Mouse (Mus musculus) forebrain, embryonic 13.5 days (tissue): Measurements from ENCODE around the gene Kif12. TPM values are rescaled to one million over a fixed set of nuclear protein-coding genes. Genes with fewer than 3 reads are reported as not detected.
A peak's percentile ranks its signal among the peaks of the same experiment; 100 is the strongest.

Source experiments
- ATAC-seq: fragments of 200-750 bp; cut with Nextera tagmentation; 2 replicates; pipeline ENCODE4 v1.8.0; 2017
- H3K27ac ChIP-seq: fragments of 300-500 bp; sonication (generic); 2 replicates; pipeline ENCODE4 v1.5.1; 2015; ENCODE audit warnings: inconsistent platforms, mild to moderate bottlenecking, moderate library complexity
- H3K27me3 ChIP-seq: fragments of 300-500 bp; sonication (generic); 2 replicates; pipeline ENCODE4 v1.6.1; 2015; ENCODE audit warnings: mild to moderate bottlenecking, inconsistent platforms
- H3K36me3 ChIP-seq: fragments of 300-500 bp; sonication (generic); 2 replicates; pipeline ENCODE4 v1.6.1; 2015; ENCODE audit warnings: mild to moderate bottlenecking, inconsistent platforms; ENCODE audit not compliant: poor library complexity, severe bottlenecking
- H3K4me1 ChIP-seq: fragments of 300-500 bp; sonication (generic); 2 replicates; pipeline ENCODE4 v1.6.1; 2015; ENCODE audit warnings: inconsistent platforms
- H3K4me2 ChIP-seq: fragments of 300-500 bp; sonication (generic); 2 replicates; pipeline ENCODE4 v1.6.1; 2015; ENCODE audit warnings: inconsistent platforms, mild to moderate bottlenecking, moderate library complexity
- H3K4me3 ChIP-seq: fragments of 300-500 bp; sonication (generic); 2 replicates; pipeline ENCODE4 v1.5.1; 2015; ENCODE audit warnings: mild to moderate bottlenecking, inconsistent platforms
- H3K9ac ChIP-seq: fragments of 300-500 bp; sonication (generic); 2 replicates; pipeline ENCODE4 v1.6.1; 2015; ENCODE audit warnings: mild to moderate bottlenecking, inconsistent platforms
- H3K9me3 ChIP-seq: fragments of 300-500 bp; sonication (generic); replicated peaks from 2 replicates; pipeline ENCODE4 v1.6.1; 2016; ENCODE audit warnings: inconsistent platforms
- WGBS: fragments of 180-500 bp; shearing (Covaris S2); methylation state at CpG from one replicate; pipeline ENCODE4 v1.1.7; 2015; 5-methylcytosine and 5-hydroxymethylcytosine counted together
- polyA plus RNA-seq: library from polyadenylated mRNA; unstranded; fragments of >200 nt; fragmentation: Nextera tagmentation; extraction: Ambion mirVana; gene quantifications from 2 replicates; pipeline ENCODE4 v1.2.1, GENCODE M21; 2015

Kif12 gene
- polyA plus RNA-seq, 1 experiment from 2014 or later, result not detected

- Histone ChIP-seq H3K4me2 (no peak overlapping the region), H3K4me1 (no peaks in the 10 kb centered on the region), H3K36me3 (no peaks in the 10 kb centered on the region), H3K27ac (no peak overlapping the region), H3K9ac (no peak overlapping the region), H3K9me3 (no peaks in the 10 kb centered on the region), H3K4me3 (no peak overlapping the region), H3K27me3 (no peaks in the 10 kb centered on the region)
- no peak for ATAC-seq
- 93% methylated on average over 5 of the region's 5 CpGs for WGBS
These were observed 27.4 kb upstream of the Kif12 start for GRCm38 (mm10) chr4:63199366-63199765.

- H3K9ac ChIP-seq, result no peak overlapping the region
- no peak for ATAC-seq
- 0 out of 2 replicates have a peak, but pooled peaks cover 3% of the 10 kb centered on the region for H3K4me1 ChIP-seq
- H3K4me3 ChIP-seq, result no peak overlapping the region
- H3K27ac ChIP-seq, result no peak overlapping the region
- no peaks in the 10 kb centered on the region for H3K27me3 ChIP-seq
- no peak overlapping the region for H3K4me2 ChIP-seq
- WGBS, result 88% methylated on average over 2 of the region's 2 CpGs
- no peaks in the 10 kb centered on the region for H3K9me3 ChIP-seq
- H3K36me3 ChIP-seq, result no peaks in the 10 kb centered on the region
These were observed 22.4 kb upstream of the Kif12 start for GRCm38 (mm10) chr4:63194366-63194765.

GRCm38 (mm10) chr4:63191641-63192040 lies 19.7 kb upstream of the Kif12 start:
- Histone ChIP-seq H3K27me3 (no peaks in the 10 kb centered on the region), H3K9ac (no peak overlapping the region), H3K36me3 (no peaks in the 10 kb centered on the region), H3K4me1 (peaks cover 6% of the 10 kb centered on the region), H3K27ac (no peak overlapping the region), H3K4me3 (no peak overlapping the region), H3K9me3 (no peaks in the 10 kb centered on the region), H3K4me2 (no peak overlapping the region)
- WGBS, result 82% methylated on average over 5 of the region's 5 CpGs
- no peak for ATAC-seq

GRCm38 (mm10) chr4:63186281-63186870 lies 14.4 kb upstream of the Kif12 start:
- peak overlapping the region; percentile 24 for H3K4me2 ChIP-seq
- WGBS, result 19% methylated on average over 21 of the region's 21 CpGs
- no peak overlapping the region for H3K27ac ChIP-seq
- H3K36me3 ChIP-seq, result no peaks in the 10 kb centered on the region
- H3K9me3 ChIP-seq, result no peaks in the 10 kb centered on the region
- ATAC-seq, result peak; percentile 60
- no peak overlapping the region for H3K4me3 ChIP-seq
- H3K9ac ChIP-seq, result no peak overlapping the region
- H3K27me3 ChIP-seq, result no peaks in the 10 kb centered on the region
- peaks cover 13% of the 10 kb centered on the region for H3K4me1 ChIP-seq

- no peaks in the 10 kb centered on the region for H3K36me3 ChIP-seq
- WGBS, result 8% methylated on average over 5 of the region's 5 CpGs
- no peak overlapping the region for H3K9ac ChIP-seq
- peaks cover 6% of the 10 kb centered on the region for H3K4me1 ChIP-seq
- no peak overlapping the region for H3K27ac ChIP-seq
- H3K9me3 ChIP-seq, result no peaks in the 10 kb centered on the region
- ATAC-seq, result peak; percentile 90
- no peak overlapping the region for H3K4me2 ChIP-seq
- no peak overlapping the region for H3K4me3 ChIP-seq
- no peaks in the 10 kb centered on the region for H3K27me3 ChIP-seq
These were observed 9.6 kb upstream of the Kif12 start for GRCm38 (mm10) chr4:63181556-63181955.

GRCm38 (mm10) chr4:63171122-63171521 lies 809 bp downstream of the Kif12 start:
- H3K9me3 ChIP-seq, result no peaks in the 10 kb centered on the region
- no peak for ATAC-seq
- peaks cover 16% of the 10 kb centered on the region for H3K27me3 ChIP-seq
- no peaks in the 10 kb centered on the region for H3K4me1 ChIP-seq
- no peak overlapping the region for H3K27ac ChIP-seq
- H3K4me2 ChIP-seq, result no peak overlapping the region
- WGBS, result 63% methylated on average over 24 of the region's 24 CpGs
- no peaks in the 10 kb centered on the region for H3K36me3 ChIP-seq
- H3K4me3 ChIP-seq, result no peak overlapping the region
- H3K9ac ChIP-seq, result no peak overlapping the region

GRCm38 (mm10) chr4:63170061-63170460 lies 1.9 kb downstream of the Kif12 start:
- no peak for ATAC-seq
- Histone ChIP-seq H3K4me1 (no peaks in the 10 kb centered on the region), H3K9ac (no peak overlapping the region), H3K36me3 (no peaks in the 10 kb centered on the region), H3K4me2 (no peak overlapping the region), H3K9me3 (no peaks in the 10 kb centered on the region), H3K27ac (no peak overlapping the region), H3K27me3 (peaks cover 16% of the 10 kb centered on the region), H3K4me3 (no peak overlapping the region)
- 89% methylated on average over 4 of the region's 4 CpGs for WGBS

GRCm38 (mm10) chr4:63166323-63166722 lies 5.6 kb downstream of the Kif12 start:
- H3K4me2 ChIP-seq, result no peak overlapping the region
- H3K4me3 ChIP-seq, result no peak overlapping the region
- no peak overlapping the region for H3K27ac ChIP-seq
- H3K36me3 ChIP-seq, result no peaks in the 10 kb centered on the region
- 87% methylated on average over 5 of the region's 5 CpGs for WGBS
- H3K9me3 ChIP-seq, result no peaks in the 10 kb centered on the region
- no peaks in the 10 kb centered on the region for H3K4me1 ChIP-seq
- ATAC-seq, result no peak
- peaks cover 9% of the 10 kb centered on the region for H3K27me3 ChIP-seq
- no peak overlapping the region for H3K9ac ChIP-seq

GRCm38 (mm10) chr4:63165636-63166035 lies 6.3 kb downstream of the Kif12 start:
- no peaks in the 10 kb centered on the region for H3K4me1 ChIP-seq
- H3K27ac ChIP-seq, result no peak overlapping the region
- ATAC-seq, result no peak
- 86% methylated on average over 4 of the region's 4 CpGs for WGBS
- no peaks in the 10 kb centered on the region for H3K36me3 ChIP-seq
- 0 out of 2 replicates have a peak, but pooled peaks cover 2% of the 10 kb centered on the region for H3K27me3 ChIP-seq
- no peak overlapping the region for H3K4me2 ChIP-seq
- H3K4me3 ChIP-seq, result no peak overlapping the region
- no peaks in the 10 kb centered on the region for H3K9me3 ChIP-seq
- H3K9ac ChIP-seq, result no peak overlapping the region

- Histone ChIP-seq H3K4me1 (no peaks in the 10 kb centered on the region), H3K4me3 (no peak overlapping the region), H3K27me3 (no peaks in the 10 kb centered on the region), H3K4me2 (no peak overlapping the region), H3K36me3 (no peaks in the 10 kb centered on the region), H3K9ac (no peak overlapping the region), H3K9me3 (no peaks in the 10 kb centered on the region), H3K27ac (no peak overlapping the region)
- WGBS, result 17% methylated on average over 5 of the region's 5 CpGs
- ATAC-seq, result peak; percentile 90
These were observed 12.9 kb downstream of the Kif12 start for GRCm38 (mm10) chr4:63158961-63159592.

GRCm38 (mm10) chr4:63158192-63158591 lies 13.7 kb downstream of the Kif12 start:
- no peak for ATAC-seq
- Histone ChIP-seq H3K4me3 (no peak overlapping the region), H3K4me1 (no peaks in the 10 kb centered on the region), H3K9ac (no peak overlapping the region), H3K27me3 (no peaks in the 10 kb centered on the region), H3K36me3 (no peaks in the 10 kb centered on the region), H3K27ac (no peak overlapping the region), H3K4me2 (no peak overlapping the region), H3K9me3 (no peaks in the 10 kb centered on the region)
- WGBS, result 90% methylated on average over 7 of the region's 7 CpGs

GRCm38 (mm10) chr4:63156726-63157634 lies 15.0 kb downstream of the Kif12 start:
- WGBS, result 69% methylated on average over 8 of the region's 8 CpGs
- Histone ChIP-seq H3K9ac (no peak overlapping the region), H3K4me1 (no peaks in the 10 kb centered on the region), H3K4me3 (no peak overlapping the region), H3K4me2 (no peak overlapping the region), H3K9me3 (no peaks in the 10 kb centered on the region), H3K27me3 (no peaks in the 10 kb centered on the region), H3K36me3 (no peaks in the 10 kb centered on the region), H3K27ac (no peak overlapping the region)
- no peak for ATAC-seq
